ENCODE assay signal across 8 mouse cellular contexts in the genomic region with DNA sequence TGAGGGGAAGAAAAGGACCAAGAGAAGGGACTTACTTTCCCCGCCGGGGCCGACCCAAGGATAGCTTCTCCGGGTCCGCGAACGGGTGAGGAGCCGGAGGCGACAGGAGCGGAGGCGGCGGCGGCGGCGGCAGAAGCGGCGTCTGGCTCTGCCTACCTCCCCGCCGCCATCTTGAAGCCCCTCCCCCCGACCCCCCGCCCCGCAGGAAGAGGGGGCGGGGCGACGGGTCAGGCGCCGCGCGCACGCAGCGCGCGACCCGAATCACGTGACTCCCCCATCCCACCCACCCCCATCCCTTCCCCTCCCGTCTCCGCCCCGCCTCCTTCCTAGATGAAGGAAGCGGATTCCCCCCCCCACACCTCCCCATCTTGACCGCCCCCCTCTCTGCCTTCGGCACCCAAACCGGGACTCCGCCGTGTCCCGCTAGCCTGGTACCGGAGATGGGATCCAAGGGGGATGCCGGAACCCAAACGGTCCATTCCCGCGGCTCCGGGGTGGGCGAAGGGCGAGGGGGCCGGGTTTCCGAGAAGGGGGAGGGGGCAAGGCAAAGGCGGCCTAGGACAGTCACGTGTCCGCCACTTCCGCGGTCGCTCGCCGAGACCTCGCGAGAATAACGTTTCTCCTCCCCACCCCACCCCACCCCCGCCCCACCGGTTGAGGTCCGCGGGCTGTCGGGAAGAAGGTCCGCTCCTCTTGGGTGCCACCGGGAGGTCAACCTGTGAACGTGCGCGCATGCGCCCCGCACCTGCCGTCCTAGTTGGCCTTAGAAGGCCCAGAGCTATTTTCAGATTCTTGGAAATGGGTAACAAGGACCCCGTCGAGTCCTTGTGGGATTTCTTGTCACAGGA. TPM values are rescaled to one million over a fixed set of nuclear protein-coding genes. Genes with fewer than 3 reads are reported as not detected.
DNase-seq lines count a peak whose midpoint lies in the region; ATAC-seq and TF ChIP-seq lines count a peak whose summit lies in the region.

A gene (minus strand): TSS at position 590 of the 848 bp plus-strand sequence.

- H3K9ac ChIP-seq in forebrain, embryonic 11.5 days (ENCODE audit: low read length): peak within 1 kb of the TSS; percentile 94
- H3K9ac ChIP-seq in heart, embryonic 16.5 days (ENCODE audit: low read length): peak within 1 kb of the TSS; percentile 92
- H3K9ac ChIP-seq in liver, embryonic 16.5 days (ENCODE audit: low read depth, low read length): peak within 1 kb of the TSS; percentile 99
- peak within 1 kb of the TSS; percentile 94 for H3K9ac ChIP-seq in neural tube, embryonic 13.5 days

- no peak for TF ChIP-seq CTCF in testis, adult 2 months (IDR thresholded peaks at IDR 0.05; ENCODE audit: control insufficient read depth, insufficient read depth, insufficient replicate concordance, low read depth, low read length)

- H3K4me2 ChIP-seq in forebrain, embryonic 11.5 days (ENCODE audit: low read depth, low read length, severe bottlenecking): peak within 1 kb of the TSS; percentile 86
- H3K4me2 ChIP-seq in heart, embryonic 16.5 days (ENCODE audit: low read depth, low read length): peak within 1 kb of the TSS; percentile 91
- H3K4me2 ChIP-seq in liver, embryonic 16.5 days (ENCODE audit: low read depth, low read length): peak within 1 kb of the TSS; percentile 72
- H3K4me2 ChIP-seq in neural tube, embryonic 13.5 days: peak within 1 kb of the TSS; percentile 94

- peak within 1 kb of the TSS; percentile 97 for H3K4me3 ChIP-seq in forebrain, embryonic 11.5 days (ENCODE audit: low read depth, low read length)
- peak within 1 kb of the TSS; percentile 88 for H3K4me3 ChIP-seq in heart, embryonic 16.5 days (ENCODE audit: low read length)
- peak within 1 kb of the TSS; percentile 98 for H3K4me3 ChIP-seq in liver, embryonic 16.5 days (ENCODE audit: low read depth, low read length)
- H3K4me3 ChIP-seq in neural tube, embryonic 13.5 days: peak within 1 kb of the TSS; percentile 99
- H3K4me3 ChIP-seq in testis, adult 2 months (ENCODE audit: control insufficient read depth, low read depth, low read length): peak within 1 kb of the TSS; percentile 98

- peak; percentile 87 to 88 for DNase-seq in CD8-positive naive resting alpha-beta T cell, adult 2 months (ENCODE audit: low read depth in 2 of 2, low spot score in 2 of 2)
- peak; percentile 91 for DNase-seq in c-Kit-positive CD71-negative TER-119-negative erythroid progenitor cells, embryonic 14.5 days (ENCODE audit: low read depth)
- DNase-seq in forebrain, embryonic 11.5 days (ENCODE audit: low spot score): peak; percentile 98
- DNase-seq in kidney, postnatal 36 days: peak; percentile 97

- H3K9me3 ChIP-seq in forebrain, embryonic 11.5 days (ENCODE audit: control insufficient read depth, low read length): no peaks in the 10 kb centered on the region
- no peaks in the 10 kb centered on the region for H3K9me3 ChIP-seq in heart, embryonic 16.5 days (replicated peaks; ENCODE audit: control insufficient read depth, low read length)
- no peaks in the 10 kb centered on the region for H3K9me3 ChIP-seq in liver, embryonic 16.5 days (replicated peaks; ENCODE audit: control insufficient read depth, low read length)
- H3K9me3 ChIP-seq in neural tube, embryonic 13.5 days: no peaks in the 10 kb centered on the region

- H3K4me1 ChIP-seq in forebrain, embryonic 11.5 days (replicated peaks; ENCODE audit: control insufficient read depth, insufficient read depth, low read length): no peaks in the 10 kb centered on the region; the same call in 1 of the 2 replicates
- H3K4me1 ChIP-seq in heart, embryonic 16.5 days (ENCODE audit: control insufficient read depth, insufficient read depth, low read length): peaks cover 8% of the 10 kb centered on the region
- peaks cover 17% of the 10 kb centered on the region for H3K4me1 ChIP-seq in liver, embryonic 16.5 days (ENCODE audit: control insufficient read depth, low read depth, low read length)
- H3K4me1 ChIP-seq in neural tube, embryonic 13.5 days (replicated peaks): peaks cover 28% of the 10 kb centered on the region
- H3K4me1 ChIP-seq in testis, adult 2 months (ENCODE audit: control insufficient read depth, insufficient read depth, low read length): peaks cover 2% of the 10 kb centered on the region; the same call in 1 of the 2 replicates

- H3K27me3 ChIP-seq in forebrain, embryonic 11.5 days (ENCODE audit: control insufficient read depth, insufficient read depth, low read length): no peaks in the 10 kb centered on the region
- H3K27me3 ChIP-seq in heart, embryonic 16.5 days (ENCODE audit: control insufficient read depth, insufficient read depth, low read length): no peaks in the 10 kb centered on the region
- no peaks in the 10 kb centered on the region for H3K27me3 ChIP-seq in liver, embryonic 16.5 days (ENCODE audit: control insufficient read depth, insufficient read depth, low read depth, low read length)
- no peaks in the 10 kb centered on the region for H3K27me3 ChIP-seq in neural tube, embryonic 13.5 days
- no peaks in the 10 kb centered on the region for H3K27me3 ChIP-seq in testis, adult 2 months (ENCODE audit: control insufficient read depth, insufficient read depth, low read length)

- WGBS in forebrain, embryonic 11.5 days: under 1% methylated on average over 59 of the region's 81 CpGs
- under 1% methylated on average over 70 of the region's 81 CpGs for WGBS in heart, embryonic 16.5 days
- WGBS in liver, embryonic 16.5 days (ENCODE audit: insufficient replicate concordance): under 1% methylated on average over 64 of the region's 81 CpGs
- WGBS in neural tube, embryonic 13.5 days: under 1% methylated on average over 66 of the region's 81 CpGs

- peak; percentile 68; the same call in 1 of the 2 replicates for TF ChIP-seq POLR2A in testis, adult 2 months (IDR thresholded peaks at IDR 0.05; ENCODE audit: control insufficient read depth, low read depth, low read length)

- peak within 1 kb of the TSS; percentile 75; the same call in 1 of the 2 replicates for H3K27ac ChIP-seq in forebrain, embryonic 11.5 days (ENCODE audit: low read depth, low read length)
- H3K27ac ChIP-seq in heart, embryonic 16.5 days (ENCODE audit: low read length): peak within 1 kb of the TSS; percentile 94
- H3K27ac ChIP-seq in liver, embryonic 16.5 days (ENCODE audit: low read length): peak within 1 kb of the TSS; percentile 93
- peak within 1 kb of the TSS; percentile 91 for H3K27ac ChIP-seq in neural tube, embryonic 13.5 days (replicated peaks)
- H3K27ac ChIP-seq in testis, adult 2 months (ENCODE audit: control insufficient read depth, insufficient read depth, low read depth, low read length): peak within 1 kb of the TSS; percentile 94

- ATAC-seq in forebrain, embryonic 11.5 days (replicated peaks; ENCODE audit: low FRiP score): peak; percentile 92
- ATAC-seq in heart, embryonic 16.5 days (replicated peaks; ENCODE audit: extremely low read depth, insufficient read depth, low FRiP score): peak; percentile 94
- ATAC-seq in liver, embryonic 16.5 days (ENCODE audit: low read depth): peak; percentile 92
- ATAC-seq in neural tube, embryonic 13.5 days (ENCODE audit: low read depth): peak; percentile 93

- H3K36me3 ChIP-seq in forebrain, embryonic 11.5 days (ENCODE audit: control insufficient read depth, insufficient read depth, low read length): no peaks in the 10 kb centered on the region
- H3K36me3 ChIP-seq in heart, embryonic 16.5 days (ENCODE audit: control insufficient read depth, insufficient read depth): no peaks in the 10 kb centered on the region
- H3K36me3 ChIP-seq in liver, embryonic 16.5 days (ENCODE audit: control insufficient read depth, insufficient read depth): no peaks in the 10 kb centered on the region
- H3K36me3 ChIP-seq in neural tube, embryonic 13.5 days: no peaks in the 10 kb centered on the region
- no peaks in the 10 kb centered on the region for H3K36me3 ChIP-seq in testis, adult 2 months (ENCODE audit: control insufficient read depth, insufficient read depth, low read length)

RNA-seq across cellular contexts. Expression of the gene that starts here (rescaled TPM):
- 87.3 and 92.8 TPM in 2 replicates for polyA plus RNA-seq in forebrain, embryonic 11.5 days (2014; fragmentation: Nextera tagmentation; extraction: Ambion mirVana)
- polyA plus RNA-seq in heart, embryonic 16.5 days (2015; fragmentation: Nextera tagmentation; extraction: Ambion mirVana): 57.9 and 61.1 TPM in 2 replicates
- 34.5 and 36.2 TPM in 2 replicates for polyA plus RNA-seq in liver, embryonic 16.5 days (2015; fragmentation: Nextera tagmentation; extraction: Ambion mirVana)
- 106 and 107 TPM in 2 replicates for polyA plus RNA-seq in neural tube, embryonic 13.5 days (2015; fragmentation: Nextera tagmentation; extraction: Ambion mirVana)
- polyA plus RNA-seq in testis, adult 2 months (2012; rRNA removed): 38.8 and 46.6 TPM in 2 replicates

Comparison
In these comparisons a context has a peak if more than half of its experiments do, and no peak if none do; other contexts are left out.
1. Peak in every context shown above with its lines: DNase-seq, ATAC-seq, H3K4me3 ChIP-seq and H3K27ac ChIP-seq.